Mouse (Mus musculus) embryonic fibroblast, embryonic 13.5 days (primary cell): ENCODE measurements around the gene Maml1.

Source experiments
- CTCF ChIP-seq: IDR thresholded peaks from 2 replicates; pipeline ENCODE4 v1.5.1; 2011; ENCODE audit warnings: mild to moderate bottlenecking, control low read depth, low read length, moderate library complexity, borderline replicate concordance; ENCODE audit not compliant: insufficient read depth
- POLR2A ChIP-seq: IDR thresholded peaks from 2 replicates; pipeline ENCODE4 v1.6.1; 2011; ENCODE audit warnings: low read depth, mild to moderate bottlenecking, control low read depth, low read length, moderate library complexity

DNA sequence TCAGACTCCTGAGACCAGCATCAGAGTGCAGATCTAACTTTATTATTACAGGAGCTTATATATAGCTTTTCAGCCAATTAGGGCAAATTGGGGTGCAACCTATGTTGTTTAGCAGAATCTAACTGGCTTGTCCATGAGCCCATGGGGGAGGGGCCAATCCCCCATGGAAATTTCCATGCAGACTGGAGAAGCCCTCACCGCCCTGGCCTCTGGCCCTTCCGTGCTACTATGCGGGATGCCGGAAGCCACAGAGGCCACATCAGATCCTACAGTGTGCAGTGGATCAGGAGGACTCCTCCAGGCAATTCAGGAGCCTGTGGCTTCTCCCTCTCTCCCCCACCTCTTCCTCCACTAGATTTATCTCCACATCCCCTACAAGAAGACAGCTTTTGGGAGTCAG is 74.3 kb downstream of the Maml1 start:
- TF ChIP-seq CTCF (no peak), POLR2A (no peak)
